Mouse (Mus musculus) left cerebral cortex, postnatal 25 days (tissue): ENCODE measurements around the gene Prpf3. TPM values are rescaled to one million over a fixed set of nuclear protein-coding genes. Genes with fewer than 3 reads are reported as not detected.
A peak's percentile ranks its signal among the peaks of the same experiment; 100 is the strongest.
"Not testable (repeated sequence)": the region's sequence is repeated elsewhere in the genome, so short reads cannot be mapped to it uniquely, and the experiment has no call there.

Source experiments
- DNase-seq, 2 experiments: peaks; one replicate each; pipeline ENCODE4 v3.0.0; 2022; ENCODE audit warnings: low spot score in 2 of 2, mixed read lengths in 1 of 2
- intact Hi-C: fragments of 180-260 bp; cut with DNase I; formaldehyde crosslinking; loops from one replicate; pipeline ENCODE4 v1.15.1; 2025
- total RNA-seq, 2 experiments: library from RNA; stranded (reverse); gene quantifications; 2 replicates each; pipeline ENCODE4 v1.2.3; 2021

The Prpf3 gene
- total RNA-seq, 2 experiments from 2014 or later = 32.2 to 34.3 TPM

GRCm38 (mm10) chr3:95882816-95883425 lies 27.2 kb upstream of the Prpf3 start:
- DNase-seq = peak; percentile 76 to 85
- intact Hi-C loops = loop anchor here (1.0 to 10.0 kb wide), 5 partner anchors 10 to 172 kb away; partner anchors contain the start of genes Anp32e, Aph1a and Vps45

- intact Hi-C loops = loop anchor here (1.0 to 10.0 kb wide), 5 partner anchors 11 to 173 kb away; partner anchors contain the start of genes Anp32e, Aph1a and Vps45
Measured at GRCm38 (mm10) chr3:95881979-95882815, 26.5 kb upstream of the Prpf3 start, which contains the start of gene Ciart. Gene Ciart (minus strand): TSS chr3:95882251.

GRCm38 (mm10) chr3:95879063-95879462 lies 23.4 kb upstream of the Prpf3 start:
- DNase-seq = no peak

More at GRCm38 (mm10) chr3:95881979-95882815, 26.5 kb upstream of the Prpf3 start, which contains the start of gene Ciart:
- DNase-seq = peak; percentile 97 to 99

GRCm38 (mm10) chr3:95872048-95872447 lies 16.4 kb upstream of the Prpf3 start:
- intact Hi-C loops = no loop called here
- DNase-seq = no peak

More at GRCm38 (mm10) chr3:95879063-95879462, 23.4 kb upstream of the Prpf3 start:
- intact Hi-C loops = no loop called here

GRCm38 (mm10) chr3:95871392-95871867 lies 15.7 kb upstream of the Prpf3 start, which contains the start of gene Mrps21:
Gene Mrps21 (minus strand): TSS chr3:95871519.
- peak; percentile 86 to 93 for DNase-seq
- intact Hi-C loops = no loop called here

- DNase-seq = no peak
- intact Hi-C loops = no loop called here
Measured at GRCm38 (mm10) chr3:95870976-95871375, 15.3 kb upstream of the Prpf3 start.

- no peak for DNase-seq
- intact Hi-C loops = no loop called here
Measured at GRCm38 (mm10) chr3:95867408-95867807, 11.7 kb upstream of the Prpf3 start.

- intact Hi-C loops = no loop called here
- DNase-seq = no peak
Measured at GRCm38 (mm10) chr3:95866071-95866470, 10.4 kb upstream of the Prpf3 start.

- intact Hi-C loops = loop anchor here (2.0 kb wide), 1 partner anchor 17 kb away; the partner anchor contains the start of gene Ciart
- DNase-seq = no peak
Measured at GRCm38 (mm10) chr3:95865571-95865970, 9.9 kb upstream of the Prpf3 start.

GRCm38 (mm10) chr3:95865050-95865449 lies 9.4 kb upstream of the Prpf3 start:
- intact Hi-C loops = loop anchor here (2.0 kb wide), 1 partner anchor 18 kb away; the partner anchor contains the start of gene Ciart

GRCm38 (mm10) chr3:95863578-95863977 lies 7.9 kb upstream of the Prpf3 start:
- no peak for DNase-seq
- intact Hi-C loops = no loop called here

More at GRCm38 (mm10) chr3:95865050-95865449, 9.4 kb upstream of the Prpf3 start:
- DNase-seq = peak; percentile 72 to 95

- DNase-seq = peak; percentile 74 to 83
- intact Hi-C loops = loop anchor here (1.0 to 2.0 kb wide), 2 partner anchors 46 to 191 kb away; no protein-coding TSS in a partner anchor
Measured at GRCm38 (mm10) chr3:95861796-95862195, 6.1 kb upstream of the Prpf3 start.

- intact Hi-C loops = loop anchor here (1.0 to 2.0 kb wide), 2 partner anchors 46 to 192 kb away; no protein-coding TSS in a partner anchor
- DNase-seq = no peak
Measured at GRCm38 (mm10) chr3:95861216-95861615, 5.5 kb upstream of the Prpf3 start.

GRCm38 (mm10) chr3:95860323-95860722 lies 4.6 kb upstream of the Prpf3 start:
- no peak for DNase-seq
- intact Hi-C loops = loop anchor here (2.0 kb wide), 1 partner anchor 192 kb away; no protein-coding TSS in a partner anchor

- intact Hi-C loops, DNase-seq: not testable (repeated sequence)
Measured at GRCm38 (mm10) chr3:95858278-95858677, 2.6 kb upstream of the Prpf3 start.

- DNase-seq, intact Hi-C loops: not testable (repeated sequence)
Measured at GRCm38 (mm10) chr3:95857050-95857449, 1.4 kb upstream of the Prpf3 start.

- intact Hi-C loops = no loop called here
- DNase-seq = no peak
Measured at GRCm38 (mm10) chr3:95856115-95856514, 430 bp upstream of the Prpf3 start.

- intact Hi-C loops = no loop called here
- DNase-seq = no peak
Measured at GRCm38 (mm10) chr3:95851317-95851716, 4.4 kb downstream of the Prpf3 start.

- intact Hi-C loops = no loop called here
- DNase-seq = no peak
Measured at GRCm38 (mm10) chr3:95850611-95851010, 5.1 kb downstream of the Prpf3 start.
